Mouse (Mus musculus) layer of hippocampus, postnatal 10 days (tissue): ENCODE results near the gene Supv3l1. TPM values are rescaled to one million over a fixed set of nuclear protein-coding genes. Genes with fewer than 3 reads are reported as not detected.
A peak's percentile ranks its signal among the peaks of the same experiment; 100 is the strongest.

Experiments
- DNase-seq, 2 experiments: peaks; one replicate each; pipeline ENCODE4 v3.0.0; 2021; ENCODE audit warnings: low spot score in 2 of 2
- total RNA-seq, 2 experiments: library from RNA; stranded (reverse); gene quantifications; 2 replicates each; pipeline ENCODE4 v1.2.3; 2021

Supv3l1 gene
- total RNA-seq, 2 experiments from 2014 or later = 22.1 to 23.7 TPM

DNA sequence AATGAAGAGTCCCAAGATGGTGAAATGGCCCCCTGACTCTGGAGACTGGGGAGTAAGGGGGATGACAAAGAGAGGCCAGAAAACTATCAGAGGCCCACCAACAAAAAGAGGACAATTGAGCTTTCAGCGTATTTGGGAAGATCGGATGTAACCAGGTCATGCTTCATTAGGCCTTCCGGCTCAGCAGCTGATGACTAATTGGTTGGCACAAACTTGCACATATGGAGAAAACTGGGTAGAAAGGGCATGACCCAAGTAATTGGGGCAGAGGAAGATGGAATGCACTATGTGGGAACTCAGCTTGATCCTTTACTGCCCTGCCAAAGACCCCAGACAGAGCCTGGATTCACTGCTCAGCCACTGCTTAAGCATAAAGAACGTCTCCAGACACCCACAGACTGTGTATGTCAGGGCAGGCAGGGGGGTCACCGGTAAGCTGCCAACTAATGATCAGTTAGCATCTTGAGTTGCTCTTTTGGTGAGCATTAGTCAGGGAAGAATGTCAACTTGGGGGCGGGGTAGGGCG is 30.6 kb downstream of the Supv3l1 start:
- no peak for DNase-seq

DNA sequence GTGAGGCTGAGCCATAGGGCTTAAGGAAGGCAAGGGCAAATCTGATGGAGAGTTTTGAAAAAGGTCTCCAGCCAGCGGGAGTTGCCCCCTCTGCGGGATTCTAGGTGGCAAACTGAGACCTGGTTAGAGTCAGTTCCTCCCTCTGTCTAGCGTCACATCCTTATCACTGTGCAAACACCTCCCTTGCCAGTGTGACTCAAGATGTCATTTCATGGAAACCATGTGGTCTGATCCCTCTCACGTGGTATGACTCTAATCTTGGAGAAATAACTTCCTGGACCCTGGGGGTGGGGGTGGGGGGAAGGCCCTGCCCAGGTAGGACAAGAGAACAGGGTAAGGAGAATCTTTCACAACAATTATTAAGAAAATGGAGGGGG is 35.9 kb downstream of the Supv3l1 start:
- no peak for DNase-seq

DNA sequence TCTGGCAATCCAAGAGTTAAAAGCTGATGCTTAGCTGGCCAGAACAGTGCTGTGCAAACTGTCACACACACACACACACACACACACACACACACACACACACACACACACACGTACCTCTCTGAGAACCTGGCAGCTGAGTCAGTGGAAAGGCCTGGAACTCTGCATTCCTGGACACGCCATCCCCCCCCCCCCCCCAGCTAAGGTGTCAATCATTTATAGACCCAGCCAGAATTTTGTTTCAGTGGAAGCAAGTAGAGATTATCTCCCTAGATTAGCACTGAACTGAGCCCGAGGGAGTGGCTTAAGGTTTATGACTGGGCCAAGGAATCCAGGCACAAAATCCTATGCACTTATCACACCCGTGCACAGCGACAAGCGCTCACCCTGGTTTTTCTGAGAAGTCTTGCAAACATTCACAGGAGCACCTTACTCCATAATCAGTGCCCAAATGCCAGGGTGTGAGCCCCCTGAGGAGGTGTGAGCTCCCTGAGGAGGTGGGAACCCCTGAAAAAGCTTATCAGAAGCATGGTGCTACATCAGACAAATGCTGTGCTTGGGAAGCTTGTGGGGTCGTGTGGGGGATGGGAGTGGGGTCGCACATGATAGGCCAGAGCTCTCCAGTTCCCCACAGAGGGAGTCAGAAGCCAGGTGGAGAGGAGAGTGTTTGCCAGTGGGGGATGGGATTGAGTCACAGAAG is 36.5 kb downstream of the Supv3l1 start:
- DNase-seq = no peak

DNA sequence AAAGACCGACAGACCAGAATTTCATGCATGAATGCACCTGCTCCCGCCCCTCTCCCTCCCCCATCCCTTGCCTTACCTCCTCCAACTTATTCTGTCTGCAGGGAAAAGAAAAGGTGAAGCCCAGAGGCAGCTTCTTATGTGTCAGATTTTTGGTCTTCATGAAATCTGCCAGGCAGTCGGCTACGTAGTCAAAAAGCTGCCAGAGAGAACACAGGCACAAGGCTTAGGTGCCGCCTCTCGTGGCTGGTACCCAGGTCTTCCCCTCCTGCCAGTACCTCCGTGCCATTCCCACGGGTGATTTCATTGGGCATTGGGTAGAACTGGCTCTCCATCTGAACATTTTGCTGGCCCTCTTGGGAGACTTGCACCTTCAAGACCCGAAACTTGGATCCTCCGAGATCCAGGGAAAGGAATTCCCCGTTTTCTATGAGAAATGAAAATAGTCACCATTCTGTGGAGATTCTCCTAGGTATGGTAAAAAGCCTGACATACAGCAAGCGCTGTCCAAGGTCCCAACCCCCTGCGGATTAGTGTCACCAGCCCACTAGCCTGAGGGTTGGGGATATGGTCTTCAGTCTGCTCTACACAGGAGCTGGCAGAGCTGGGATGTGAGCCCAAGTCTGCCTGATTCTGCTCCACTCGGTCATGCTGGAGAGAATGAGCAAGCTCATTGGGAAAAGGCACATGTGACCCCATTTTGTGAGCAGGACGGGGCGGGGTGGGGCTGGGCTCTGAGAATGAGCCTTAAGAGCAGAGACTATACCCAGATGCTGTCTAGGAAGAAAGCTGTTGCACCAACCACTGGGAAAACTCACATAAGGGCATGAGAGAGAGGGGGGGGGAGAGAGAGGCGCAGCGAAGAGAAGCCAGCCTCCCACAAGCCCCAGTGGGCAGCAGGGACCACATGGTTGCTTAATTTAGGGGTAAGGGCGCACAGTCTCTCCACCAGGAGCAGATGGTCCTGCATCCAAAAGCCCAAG is 37.8 kb downstream of the Supv3l1 start:
- DNase-seq = peak in 1 of 2 experiments; percentile 45

DNA sequence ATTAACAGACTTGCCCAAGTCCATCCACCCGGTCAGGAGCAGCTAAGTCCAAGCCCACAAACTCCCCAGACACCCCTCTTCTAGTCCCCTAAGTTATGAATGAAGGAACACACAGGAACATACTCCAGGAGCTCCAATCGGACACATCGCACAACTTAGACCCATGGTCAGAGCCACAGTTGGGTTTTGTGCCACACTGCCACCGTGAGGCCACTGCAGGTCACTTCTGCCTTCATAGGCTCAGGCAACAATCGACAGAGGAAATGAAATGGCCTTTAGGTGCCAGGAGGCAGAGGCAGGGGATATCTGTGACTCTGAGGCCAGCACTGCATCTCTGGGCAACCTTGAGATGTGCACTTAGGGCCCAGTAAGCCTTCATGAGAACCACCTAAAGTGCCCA is 38.6 kb downstream of the Supv3l1 start:
- peak; percentile 72 to 80 for DNase-seq

DNA sequence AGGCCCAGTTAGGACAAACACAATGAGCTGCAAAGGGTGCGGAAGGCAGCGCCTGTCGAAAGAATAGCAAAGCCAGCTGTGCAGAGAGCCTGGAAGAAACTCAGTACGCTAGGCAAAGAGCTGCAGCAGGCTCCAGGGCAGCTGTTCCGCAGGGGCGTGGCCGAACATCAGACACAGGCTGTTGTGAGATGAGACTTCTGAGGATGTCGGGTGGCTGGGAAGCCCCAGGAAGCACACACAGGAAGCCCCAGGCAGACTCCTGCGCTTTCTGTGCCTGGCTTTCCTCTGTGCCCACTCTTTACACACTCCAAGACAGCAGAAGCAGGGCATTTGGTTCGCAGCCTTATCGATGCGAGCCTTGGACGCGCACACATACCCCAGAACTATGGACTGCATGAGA is 44.6 kb downstream of the Supv3l1 start:
- DNase-seq = no peak

DNA sequence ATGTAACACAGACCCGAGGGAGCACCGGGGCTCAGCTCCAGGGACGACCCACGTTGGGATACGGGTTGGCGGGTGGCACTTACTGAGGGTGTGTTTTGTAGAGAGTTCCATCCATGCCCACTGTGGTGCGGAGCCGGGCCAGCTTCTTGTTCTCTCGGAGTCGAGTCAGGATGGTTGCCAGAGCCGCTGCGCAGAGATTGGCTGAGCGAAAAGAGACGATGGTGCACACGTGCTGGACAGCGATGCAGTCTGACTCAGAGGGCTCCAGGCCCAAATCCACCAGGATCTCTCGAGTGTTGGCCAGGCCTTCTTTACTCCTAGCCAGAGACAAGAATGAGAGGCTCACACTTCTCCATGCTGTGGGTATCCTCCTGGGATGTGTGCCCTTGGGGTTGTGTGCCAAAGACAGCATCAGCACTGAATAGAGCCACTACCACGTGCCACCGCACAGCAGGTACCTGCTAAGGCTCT is 47.9 kb downstream of the Supv3l1 start:
- peak; percentile 60 to 63 for DNase-seq

DNA sequence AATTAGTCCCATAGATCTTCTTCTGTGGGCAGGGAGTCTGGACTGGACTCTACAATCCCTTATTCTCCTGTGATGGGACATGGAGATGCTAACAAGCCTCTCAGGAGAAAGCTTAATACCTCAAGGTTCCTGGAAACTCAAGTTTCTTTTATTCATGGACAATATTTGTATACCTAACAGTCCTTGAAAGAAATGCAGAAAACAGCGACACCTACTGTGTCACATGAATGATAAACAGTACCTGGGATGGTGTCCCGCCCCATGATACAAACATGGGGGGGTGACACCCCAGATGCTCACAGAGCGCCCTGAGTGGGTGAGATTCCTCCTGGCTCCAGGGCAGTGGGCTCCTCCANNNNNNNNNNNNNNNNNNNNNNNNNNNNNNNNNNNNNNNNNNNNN is 66.5 kb downstream of the Supv3l1 start:
- DNase-seq = no peak

DNA sequence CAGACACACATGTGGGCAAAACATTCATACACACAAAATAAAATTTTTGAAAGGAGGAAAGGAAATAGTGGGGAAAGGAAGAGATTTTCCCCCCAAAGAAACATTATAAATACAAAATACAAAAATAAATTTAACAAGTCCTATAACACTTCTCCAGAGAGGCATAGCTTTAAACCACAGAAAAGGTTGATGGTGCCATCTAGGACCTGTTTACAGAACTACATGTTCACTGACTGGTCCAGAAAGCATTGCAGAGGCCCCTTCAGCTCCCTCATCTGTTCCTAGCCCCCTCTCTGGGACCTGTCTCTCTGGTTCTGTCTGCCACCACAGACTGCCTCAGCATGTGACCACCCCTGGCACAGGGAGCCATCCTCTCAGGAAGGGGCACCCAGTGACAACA is 68.6 kb downstream of the Supv3l1 start:
- no peak for DNase-seq

DNA sequence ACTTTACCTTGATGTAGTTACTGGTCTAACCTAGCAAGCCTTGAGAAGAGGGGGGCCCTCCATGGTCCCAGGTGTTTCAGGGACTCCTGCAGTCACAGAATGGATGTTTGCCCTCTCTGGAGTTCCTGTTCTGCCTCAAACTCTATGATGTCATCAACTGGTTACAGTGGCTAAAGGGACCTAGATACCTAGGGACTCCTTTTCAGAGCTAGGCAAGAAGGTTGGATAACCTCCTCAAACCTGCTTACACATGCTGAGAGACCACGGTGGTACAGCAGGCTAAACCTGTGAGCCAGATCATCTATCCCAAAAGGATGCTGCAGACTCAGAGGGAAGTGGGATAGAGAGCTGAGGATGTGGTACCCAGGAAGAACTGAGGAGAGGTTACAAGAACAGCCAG is 69.7 kb downstream of the Supv3l1 start, which contains the start of gene Hk1:
Gene Hk1 (minus strand): TSS at position 101 of the 400 bp plus-strand sequence.
- no peak for DNase-seq

Other genes with a start within 250 kb of the Supv3l1 start
- 1 to 10 TPM; 7.9 to 9.0 TPM for gene Tspan15, start 218.5 kb downstream of the Supv3l1 start, total RNA-seq
- gene Tacr2, start 197.3 kb downstream of the Supv3l1 start, total RNA-seq = under 1 TPM in 1 of 2 experiments, not detected in 1; 0.25 TPM
- 100 to 1,000 TPM; 280 to 294 TPM for gene Hk1, start 69.8 kb downstream of the Supv3l1 start, total RNA-seq
- 1 to 10 TPM; 5.0 to 6.4 TPM for gene Hkdc1, start 27.2 kb downstream of the Supv3l1 start, total RNA-seq
- gene 4930507D05Rik, start 249 bp downstream of the Supv3l1 start, total RNA-seq = 1 to 10 TPM; 1.7 to 2.1 TPM
- 10 to 100 TPM; 37.2 to 41.1 TPM for gene Vps26a, start 37.1 kb upstream of the Supv3l1 start, total RNA-seq
- gene Srgn, start 77.7 kb upstream of the Supv3l1 start, total RNA-seq = 10 to 100 TPM in 1 of 2 experiments, 1 to 10 TPM in 1; 9.3 to 10.3 TPM
- 100 to 1,000 TPM; 140 to 141 TPM for gene Kif1bp, start 128.7 kb upstream of the Supv3l1 start, total RNA-seq
- 10 to 100 TPM; 34.9 to 35.0 TPM for gene Ddx21, start 152.5 kb upstream of the Supv3l1 start, total RNA-seq
- gene Ddx50, start 201.5 kb upstream of the Supv3l1 start, total RNA-seq = 10 to 100 TPM; 78.5 to 86.4 TPM